Mouse (Mus musculus): ENCODE results near the gene Clint1. TPM values are rescaled to one million over a fixed set of nuclear protein-coding genes. Genes with fewer than 3 reads are reported as not detected.

Clint1 gene
- polyA plus RNA-seq, 1 experiment from 2014 or later: 103 TPM

DNA sequence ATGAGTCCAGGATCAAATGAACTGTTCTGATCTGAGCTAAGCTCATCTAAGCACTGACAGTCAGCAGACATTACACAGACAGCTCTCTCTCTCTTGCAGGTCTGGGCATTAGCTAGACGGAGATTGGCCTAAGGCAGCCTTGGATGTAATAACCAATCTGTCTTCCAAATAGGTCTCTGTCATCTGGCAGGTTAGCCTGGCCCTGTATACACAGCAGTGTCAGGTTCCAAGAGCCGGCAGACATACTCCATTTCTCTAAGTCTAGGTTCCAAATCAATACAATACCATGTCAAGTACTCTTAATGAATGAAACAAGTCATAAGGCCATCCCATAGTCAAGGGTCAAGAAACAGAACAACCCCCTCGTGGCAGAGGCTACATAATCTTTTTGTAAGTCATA lies 33.9 kb upstream of the Clint1 start:
- WGBS: 46% methylated on average over 3 of the region's 3 CpGs
- Histone ChIP-seq H3K4me1 (replicated peaks) (no peaks in the 10 kb centered on the region), H3K36me3 (no peaks in the 10 kb centered on the region), H3K27me3 (no peaks in the 10 kb centered on the region), H3K9me3 (no peaks in the 10 kb centered on the region), H3K9ac (replicated peaks) (no peak overlapping the region), H3K4me3 (replicated peaks) (no peak overlapping the region), H3K4me2 (no peak overlapping the region), H3K27ac (no peak overlapping the region)
- no peak for ATAC-seq (ENCODE audit: insufficient number of reproducible peaks, insufficient read depth, low FRiP score, low TSS enrichment, low read depth)

DNA sequence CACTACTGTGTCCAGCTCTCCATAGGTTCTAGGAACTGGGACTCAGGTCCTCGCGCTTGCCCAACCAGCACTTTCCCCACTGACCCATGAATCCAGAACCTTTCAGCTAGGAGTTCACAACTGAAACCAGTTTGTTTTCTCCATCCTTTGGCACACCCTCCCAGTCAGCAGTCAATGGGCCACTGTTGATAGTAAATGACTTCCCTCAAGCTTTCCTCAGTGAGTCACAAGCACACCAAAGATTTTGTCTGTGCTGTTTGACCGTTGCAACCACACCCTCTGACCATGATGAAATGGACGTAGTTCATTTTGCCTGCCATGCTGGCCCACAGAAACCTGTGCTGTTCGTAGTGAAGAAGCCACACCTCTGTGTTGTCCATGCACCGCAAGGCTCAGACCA lies 30.9 kb upstream of the Clint1 start:
- Histone ChIP-seq H3K9ac (replicated peaks) (no peak overlapping the region), H3K27me3 (no peaks in the 10 kb centered on the region), H3K4me1 (replicated peaks) (no peaks in the 10 kb centered on the region), H3K4me3 (replicated peaks) (no peak overlapping the region), H3K9me3 (no peaks in the 10 kb centered on the region), H3K27ac (no peak overlapping the region), H3K36me3 (no peaks in the 10 kb centered on the region), H3K4me2 (no peak overlapping the region)
- ATAC-seq (ENCODE audit: insufficient number of reproducible peaks, insufficient read depth, low FRiP score, low TSS enrichment, low read depth): no peak
- 88% methylated on average over 6 of the region's 6 CpGs for WGBS

DNA sequence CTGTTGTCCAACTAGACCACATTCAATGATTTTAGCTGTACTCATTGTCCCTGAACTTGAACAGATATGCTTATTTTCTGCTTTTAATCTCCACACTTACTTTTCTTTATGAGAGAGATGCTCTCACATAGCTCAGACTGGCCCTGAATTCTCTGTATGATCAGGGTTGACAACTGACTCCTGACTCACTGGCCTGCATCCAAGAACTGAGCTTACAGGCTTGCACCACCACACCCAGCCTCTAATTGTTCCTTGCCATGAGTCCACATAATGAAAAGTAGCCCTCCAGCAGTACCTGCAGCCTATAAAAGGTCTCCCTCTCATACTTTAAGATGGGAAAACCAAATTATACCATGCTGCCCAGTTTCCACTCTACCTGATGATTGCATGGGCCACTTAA lies 21.7 kb upstream of the Clint1 start:
- H3K4me1 ChIP-seq (replicated peaks): peaks cover 18% of the 10 kb centered on the region
- H3K9ac ChIP-seq (replicated peaks): no peak overlapping the region
- H3K9me3 ChIP-seq: no peaks in the 10 kb centered on the region
- H3K36me3 ChIP-seq: no peaks in the 10 kb centered on the region
- 0 out of 2 replicates have a peak, but pooled peaks have one; percentile 26 for ATAC-seq (ENCODE audit: insufficient number of reproducible peaks, insufficient read depth, low FRiP score, low TSS enrichment, low read depth)
- H3K27ac ChIP-seq: no peak overlapping the region
- no peaks in the 10 kb centered on the region for H3K27me3 ChIP-seq
- H3K4me2 ChIP-seq: no peak overlapping the region
- H3K4me3 ChIP-seq (replicated peaks): no peak overlapping the region

DNA sequence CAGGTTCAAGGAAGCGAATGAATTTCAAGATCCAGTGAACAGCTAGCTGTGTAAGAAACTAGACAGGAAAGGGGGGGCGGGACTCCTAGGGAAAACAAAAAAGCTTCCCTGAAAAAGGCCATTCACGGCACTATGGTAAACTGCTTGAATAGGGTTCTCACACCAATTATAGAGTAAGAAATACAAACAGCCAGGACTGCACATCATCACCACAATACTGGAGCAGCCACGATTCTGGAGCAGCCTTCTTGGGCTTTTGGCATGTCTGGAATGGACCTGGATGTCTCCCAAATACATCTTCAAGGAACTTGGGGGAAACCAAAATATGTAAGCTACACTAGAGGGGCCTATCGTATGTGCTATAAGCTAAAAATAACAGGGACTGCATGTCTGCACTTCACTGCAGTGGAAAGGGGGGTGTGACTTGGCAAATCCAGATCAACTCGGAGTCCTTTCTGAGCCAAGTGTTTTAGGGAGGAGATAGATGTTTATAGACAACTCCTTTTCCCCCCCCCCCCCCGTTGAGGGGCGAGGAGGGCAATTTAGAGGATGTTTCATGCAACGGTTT lies 21.0 kb upstream of the Clint1 start:
- peak overlapping the region; percentile 70; the same call in 1 of the 2 replicates for H3K27ac ChIP-seq
- WGBS: 61% methylated on average over 9 of the region's 9 CpGs
- no peaks in the 10 kb centered on the region for H3K27me3 ChIP-seq
- peaks cover 25% of the 10 kb centered on the region for H3K4me1 ChIP-seq (replicated peaks)
- no peak overlapping the region for H3K9ac ChIP-seq (replicated peaks)
- H3K4me3 ChIP-seq (replicated peaks): no peak overlapping the region
- no peak for ATAC-seq (ENCODE audit: insufficient number of reproducible peaks, insufficient read depth, low FRiP score, low TSS enrichment, low read depth)
- H3K9me3 ChIP-seq: no peaks in the 10 kb centered on the region
- H3K4me2 ChIP-seq: no peak overlapping the region
- H3K36me3 ChIP-seq: no peaks in the 10 kb centered on the region

DNA sequence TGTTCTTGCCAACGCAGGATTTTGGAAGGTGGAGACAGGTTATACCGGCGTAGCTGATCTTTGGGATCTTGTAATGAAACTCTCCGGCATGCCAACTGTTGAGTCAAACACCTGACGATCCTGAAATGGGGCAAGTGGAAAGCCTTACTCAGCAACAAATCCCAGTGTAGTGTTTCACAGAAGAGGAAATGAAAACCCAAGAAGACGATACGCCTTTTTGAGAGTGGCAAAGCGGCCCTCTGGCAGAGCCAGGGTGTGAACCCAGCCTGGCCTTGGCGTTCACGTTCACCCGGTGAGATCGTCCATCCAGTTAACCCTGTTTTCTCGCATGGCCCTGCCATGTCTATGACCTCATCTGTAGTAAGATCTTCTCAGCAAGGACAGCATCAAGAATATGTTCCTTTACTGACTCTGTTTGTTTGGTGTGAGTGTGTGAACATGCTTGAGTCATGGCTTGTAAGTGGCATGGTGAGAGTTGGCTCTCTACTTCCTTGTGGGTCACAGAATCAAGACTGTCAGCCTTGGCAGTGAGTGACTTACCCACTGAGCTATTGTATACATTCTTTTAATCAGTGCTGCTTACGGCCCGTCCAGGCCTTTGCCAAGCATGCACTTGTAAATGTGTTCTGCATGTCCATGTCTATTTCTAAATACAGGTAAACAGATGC lies 20.2 kb upstream of the Clint1 start:
- no peaks in the 10 kb centered on the region for H3K36me3 ChIP-seq
- H3K4me1 ChIP-seq (replicated peaks): peaks cover 32% of the 10 kb centered on the region
- H3K9ac ChIP-seq (replicated peaks): no peak overlapping the region
- H3K9me3 ChIP-seq: no peaks in the 10 kb centered on the region
- no peak overlapping the region for H3K4me2 ChIP-seq
- WGBS: 84% methylated on average over 15 of the region's 15 CpGs
- H3K27ac ChIP-seq: no peak overlapping the region
- no peak overlapping the region for H3K4me3 ChIP-seq (replicated peaks)
- no peaks in the 10 kb centered on the region for H3K27me3 ChIP-seq
- ATAC-seq (ENCODE audit: insufficient number of reproducible peaks, insufficient read depth, low FRiP score, low TSS enrichment, low read depth): no peak

DNA sequence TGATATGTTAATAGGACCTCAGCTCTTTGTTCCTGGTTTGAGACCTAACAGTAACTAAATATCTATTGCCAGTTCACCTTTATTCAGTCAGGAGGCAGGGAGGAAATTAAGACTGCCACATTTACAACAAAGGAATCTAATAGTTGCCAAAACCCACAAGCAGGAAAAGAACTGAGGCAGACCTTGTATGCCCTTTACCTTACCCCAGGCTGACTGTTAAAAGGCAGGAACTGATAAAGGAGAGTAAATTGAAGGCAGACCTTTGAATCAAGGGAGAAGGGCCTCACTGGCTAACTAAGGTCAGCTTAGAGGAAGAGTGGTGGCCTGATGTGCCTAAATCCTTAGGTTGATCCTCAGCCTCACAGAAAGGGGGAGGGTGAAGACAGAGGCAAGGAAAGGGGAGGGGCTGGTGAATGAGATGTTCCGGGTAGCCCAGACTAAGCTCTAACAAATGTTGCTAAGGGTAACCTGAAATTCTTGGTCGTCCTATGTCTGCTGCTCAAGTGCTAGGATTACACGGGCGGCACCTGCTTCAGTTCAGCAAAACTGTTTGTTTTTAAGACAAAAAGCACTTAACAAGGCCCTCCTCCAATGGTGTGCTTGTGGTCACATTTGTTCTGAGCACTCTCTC lies 16.1 kb upstream of the Clint1 start:
- Histone ChIP-seq H3K9me3 (no peaks in the 10 kb centered on the region), H3K4me1 (replicated peaks) (peaks cover 55% of the 10 kb centered on the region), H3K27ac (peak overlapping the region; percentile 35; the same call in 1 of the 2 replicates), H3K4me2 (no peak overlapping the region), H3K36me3 (no peaks in the 10 kb centered on the region), H3K27me3 (no peaks in the 10 kb centered on the region), H3K4me3 (replicated peaks) (no peak overlapping the region), H3K9ac (replicated peaks) (no peak overlapping the region)
- ATAC-seq (ENCODE audit: insufficient number of reproducible peaks, insufficient read depth, low FRiP score, low TSS enrichment, low read depth): no peak; the same call in 1 of the 2 replicates
- 23% methylated on average over 4 of the region's 4 CpGs for WGBS

DNA sequence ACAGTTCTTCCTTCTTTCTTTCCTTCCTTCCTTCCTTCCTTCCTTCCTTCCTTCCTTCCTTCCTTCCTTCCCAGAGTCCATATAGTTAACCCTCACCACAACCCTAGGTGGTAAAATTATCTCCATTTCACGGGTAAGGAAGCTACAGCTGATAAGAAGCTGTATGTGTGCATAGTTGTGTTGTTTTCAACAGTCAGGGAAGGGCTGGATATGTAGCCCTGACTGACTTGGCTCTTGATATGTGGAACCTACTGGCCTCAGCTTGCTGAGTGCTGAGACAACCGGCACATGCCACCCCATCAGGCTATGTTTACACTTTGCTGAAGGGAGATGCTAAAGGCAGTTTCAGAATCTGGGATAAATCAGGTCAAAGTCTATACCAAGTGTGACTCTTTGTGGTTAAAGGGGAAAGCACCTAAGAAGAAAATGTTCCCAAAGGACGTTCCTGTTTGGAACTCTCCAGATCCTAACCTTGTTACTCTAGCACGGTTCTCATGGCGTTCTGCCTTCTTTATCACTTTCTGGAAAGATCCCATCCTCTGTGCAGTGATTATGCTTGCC lies 14.5 kb upstream of the Clint1 start:
- H3K27ac ChIP-seq: no peak overlapping the region; the same call in 1 of the 2 replicates
- no peak for ATAC-seq (ENCODE audit: insufficient number of reproducible peaks, insufficient read depth, low FRiP score, low TSS enrichment, low read depth)
- H3K4me2 ChIP-seq: no peak overlapping the region
- H3K9ac ChIP-seq (replicated peaks): no peak overlapping the region
- no peak overlapping the region for H3K4me3 ChIP-seq (replicated peaks)
- H3K27me3 ChIP-seq: no peaks in the 10 kb centered on the region
- H3K36me3 ChIP-seq: no peaks in the 10 kb centered on the region
- 80% methylated on average over 5 of the region's 5 CpGs for WGBS
- H3K9me3 ChIP-seq: no peaks in the 10 kb centered on the region
- peaks cover 47% of the 10 kb centered on the region for H3K4me1 ChIP-seq (replicated peaks)

DNA sequence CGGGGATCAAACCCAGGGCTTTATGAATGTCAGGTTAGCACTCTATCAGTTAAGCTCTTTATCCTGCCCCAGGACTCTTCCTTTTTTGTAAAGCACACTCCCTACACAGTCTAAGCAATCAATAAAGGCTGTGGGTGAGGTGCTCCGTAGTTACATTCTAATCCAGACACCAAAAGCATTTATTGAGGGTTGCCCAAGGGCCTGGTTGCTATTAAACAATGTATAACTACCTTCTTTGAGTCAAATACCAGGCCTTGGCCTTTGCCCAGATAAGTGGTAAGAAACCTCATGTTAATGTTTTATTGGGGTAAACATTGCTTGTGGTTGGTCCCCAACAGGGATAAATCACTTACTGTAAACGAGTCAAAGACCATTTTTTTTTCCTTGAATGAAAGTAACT lies 13.4 kb upstream of the Clint1 start:
- H3K4me2 ChIP-seq: no peak overlapping the region
- peaks cover 47% of the 10 kb centered on the region for H3K4me1 ChIP-seq (replicated peaks)
- H3K4me3 ChIP-seq (replicated peaks): no peak overlapping the region
- no peaks in the 10 kb centered on the region for H3K27me3 ChIP-seq
- no peak overlapping the region for H3K9ac ChIP-seq (replicated peaks)
- H3K9me3 ChIP-seq: 0 out of 2 replicates have a peak, but pooled peaks cover 3% of the 10 kb centered on the region
- 0 out of 2 replicates have a peak overlapping the region, but pooled peaks have one; percentile 26 for H3K27ac ChIP-seq
- WGBS: 24% methylated on average over 3 of the region's 3 CpGs
- no peaks in the 10 kb centered on the region for H3K36me3 ChIP-seq
- peak; percentile 67; the same call in 1 of the 2 replicates for ATAC-seq (ENCODE audit: insufficient number of reproducible peaks, insufficient read depth, low FRiP score, low TSS enrichment, low read depth)

DNA sequence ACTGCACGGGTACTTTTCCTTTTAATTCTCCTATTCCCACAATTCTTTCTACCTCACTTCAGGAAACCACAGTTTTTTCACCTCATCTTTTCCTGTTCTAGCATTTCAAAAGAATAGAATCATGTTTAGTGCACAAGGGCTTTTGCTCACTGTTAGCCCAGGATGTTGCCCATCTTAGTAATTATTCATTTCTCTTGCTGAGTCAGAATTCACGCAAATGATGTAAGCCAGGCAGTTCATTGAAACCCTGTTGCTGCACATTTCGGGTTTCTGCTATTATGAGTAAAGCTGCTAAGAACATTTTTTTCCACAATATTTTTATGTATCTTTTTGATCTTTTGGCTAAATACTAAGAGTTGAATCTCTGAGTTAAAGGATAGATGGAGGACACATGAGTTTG lies 11.5 kb upstream of the Clint1 start:
- 0 out of 2 replicates have a peak, but pooled peaks cover 3% of the 10 kb centered on the region for H3K9me3 ChIP-seq
- H3K4me3 ChIP-seq (replicated peaks): no peak overlapping the region
- 86% methylated on average over 3 of the region's 3 CpGs for WGBS
- peaks cover 45% of the 10 kb centered on the region for H3K4me1 ChIP-seq (replicated peaks)
- ATAC-seq (ENCODE audit: insufficient number of reproducible peaks, insufficient read depth, low FRiP score, low TSS enrichment, low read depth): no peak
- H3K9ac ChIP-seq (replicated peaks): no peak overlapping the region
- no peak overlapping the region for H3K27ac ChIP-seq
- no peaks in the 10 kb centered on the region for H3K36me3 ChIP-seq
- no peak overlapping the region for H3K4me2 ChIP-seq
- H3K27me3 ChIP-seq: no peaks in the 10 kb centered on the region

DNA sequence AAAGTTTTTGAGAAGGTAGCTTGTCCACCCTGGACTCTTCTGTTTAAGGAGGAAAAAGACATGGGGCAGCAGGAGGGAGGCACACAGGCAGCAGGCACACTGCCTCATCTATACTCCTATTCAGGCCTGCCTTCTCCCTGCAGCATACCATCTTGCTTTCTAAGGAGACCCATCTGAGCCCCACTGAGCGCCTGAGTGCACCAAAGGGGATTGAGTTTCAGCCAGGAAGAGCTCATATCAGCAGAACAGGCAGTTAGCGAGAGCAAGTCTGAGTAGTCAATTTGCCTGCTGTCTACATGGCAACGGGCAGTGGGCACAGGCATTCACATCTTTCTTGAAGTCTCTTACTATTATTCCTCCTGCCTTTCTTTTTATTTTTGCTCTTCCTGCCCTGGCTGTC lies 5.8 kb upstream of the Clint1 start:
- H3K36me3 ChIP-seq: no peaks in the 10 kb centered on the region
- peaks cover 22% of the 10 kb centered on the region for H3K4me1 ChIP-seq (replicated peaks)
- no peaks in the 10 kb centered on the region for H3K27me3 ChIP-seq
- no peak for ATAC-seq (ENCODE audit: insufficient number of reproducible peaks, insufficient read depth, low FRiP score, low TSS enrichment, low read depth)
- H3K27ac ChIP-seq: no peak overlapping the region
- H3K9ac ChIP-seq (replicated peaks): no peak overlapping the region
- 0 out of 2 replicates have a peak, but pooled peaks cover 3% of the 10 kb centered on the region for H3K9me3 ChIP-seq
- H3K4me2 ChIP-seq: no peak overlapping the region
- WGBS: 69% methylated on average over 3 of the region's 3 CpGs
- no peak overlapping the region for H3K4me3 ChIP-seq (replicated peaks)

DNA sequence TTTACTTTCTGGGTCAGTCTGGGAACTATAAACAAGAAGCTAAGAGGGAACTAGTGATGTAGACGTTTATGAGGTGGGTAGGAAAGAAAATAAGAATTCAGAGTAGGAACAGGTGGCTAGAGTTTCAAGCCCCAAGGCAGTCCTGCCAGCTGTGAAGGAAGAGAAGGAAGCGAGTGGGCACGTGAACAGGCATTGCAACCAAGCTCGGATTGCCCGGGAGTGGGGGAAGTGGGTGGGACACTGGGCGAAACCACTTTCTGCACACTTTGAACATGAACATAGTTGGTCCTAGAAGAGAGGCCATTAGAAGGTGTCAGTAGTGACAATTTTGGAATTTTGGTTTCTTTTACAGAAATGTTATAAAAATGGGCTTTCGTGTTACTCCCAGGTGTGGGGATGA lies 4.3 kb upstream of the Clint1 start:
- peaks cover 19% of the 10 kb centered on the region for H3K4me1 ChIP-seq (replicated peaks)
- H3K4me3 ChIP-seq (replicated peaks): no peak overlapping the region
- 0 out of 2 replicates have a peak overlapping the region, but pooled peaks have one; percentile 12 for H3K27ac ChIP-seq
- no peak overlapping the region for H3K9ac ChIP-seq (replicated peaks)
- H3K4me2 ChIP-seq: no peak overlapping the region
- no peak for ATAC-seq (ENCODE audit: insufficient number of reproducible peaks, insufficient read depth, low FRiP score, low TSS enrichment, low read depth)
- 0 out of 2 replicates have a peak, but pooled peaks cover 3% of the 10 kb centered on the region for H3K9me3 ChIP-seq
- no peaks in the 10 kb centered on the region for H3K36me3 ChIP-seq
- no peaks in the 10 kb centered on the region for H3K27me3 ChIP-seq
- WGBS: 46% methylated on average over 7 of the region's 7 CpGs
